Mouse (Mus musculus): ENCODE results near the gene Foxj1. TPM values are rescaled to one million over a fixed set of nuclear protein-coding genes. Genes with fewer than 3 reads are reported as not detected.
"Not testable (repeated sequence)": the region's sequence is repeated elsewhere in the genome, so short reads cannot be mapped to it uniquely, and the experiment has no call there.

The Foxj1 gene
- 7.1 and 7.3 TPM in 2 replicates for polyA plus RNA-seq (2016; fragmentation: Nextera tagmentation; extraction: Ambion mirVana)

GRCm38 (mm10) chr11:116335244-116336036, at the start of gene Foxj1:
Gene Foxj1, minus strand, starts transcription at chr11:116335399.
- Histone ChIP-seq H3K27me3 (replicated peaks) (peaks cover 21% of the 10 kb centered on the region), H3K4me2 (replicated peaks) (peak within 1 kb of the TSS; percentile 96), H3K9ac (peak within 1 kb of the TSS; percentile 61), H3K27ac (0 out of 2 replicates have a peak within 1 kb of the TSS, but pooled peaks have one; percentile 20), H3K4me3 (peak within 1 kb of the TSS; percentile 44), H3K4me1 (peaks cover 65% of the 10 kb centered on the region), H3K9me3 (no peaks in the 10 kb centered on the region), H3K36me3 (peaks cover 20% of the 10 kb centered on the region)
- under 1% methylated on average over 60 of the region's 61 CpGs for WGBS
- ATAC-seq (ENCODE audit: low FRiP score, low read depth): peak; percentile 83

- H3K27ac ChIP-seq: no peak overlapping the region
- H3K4me2 ChIP-seq (replicated peaks): no peak overlapping the region
- H3K4me1 ChIP-seq: peaks cover 19% of the 10 kb centered on the region
- WGBS: 85% methylated on average over 11 of the region's 11 CpGs
- peaks cover 8% of the 10 kb centered on the region; the same call in 1 of the 2 replicates for H3K36me3 ChIP-seq
- no peak overlapping the region for H3K9ac ChIP-seq
- H3K9me3 ChIP-seq: no peaks in the 10 kb centered on the region
- ATAC-seq (ENCODE audit: low FRiP score, low read depth): no peak
- no peak overlapping the region for H3K4me3 ChIP-seq
- H3K27me3 ChIP-seq (replicated peaks): no peaks in the 10 kb centered on the region
Measured at GRCm38 (mm10) chr11:116384171-116384570, 49.0 kb upstream of the Foxj1 start.

GRCm38 (mm10) chr11:116383070-116383469, 47.9 kb upstream of the Foxj1 start:
- not testable (repeated sequence) for H3K4me3 ChIP-seq; ATAC-seq (ENCODE audit: low FRiP score, low read depth); H3K36me3 ChIP-seq; H3K27me3 ChIP-seq (replicated peaks); H3K27ac ChIP-seq; H3K9me3 ChIP-seq; H3K9ac ChIP-seq; H3K4me2 ChIP-seq (replicated peaks)
- WGBS: 95% methylated on average over 5 of the region's 5 CpGs
- H3K4me1 ChIP-seq: peaks cover 19% of the 10 kb centered on the region

- no peak for ATAC-seq (ENCODE audit: low FRiP score, low read depth)
Measured at GRCm38 (mm10) chr11:116380767-116381166, 45.6 kb upstream of the Foxj1 start.

GRCm38 (mm10) chr11:116379530-116379929, 44.3 kb upstream of the Foxj1 start:
- no peak overlapping the region for H3K9ac ChIP-seq
- H3K4me2 ChIP-seq (replicated peaks): no peak overlapping the region
- no peaks in the 10 kb centered on the region for H3K9me3 ChIP-seq
- H3K4me1 ChIP-seq: no peaks in the 10 kb centered on the region
- 87% methylated on average over 6 of the region's 6 CpGs for WGBS
- H3K27me3 ChIP-seq (replicated peaks): no peaks in the 10 kb centered on the region
- no peak overlapping the region for H3K4me3 ChIP-seq
- no peak for ATAC-seq (ENCODE audit: low FRiP score, low read depth)
- no peak overlapping the region for H3K27ac ChIP-seq
- H3K36me3 ChIP-seq: peaks cover 11% of the 10 kb centered on the region; the same call in 1 of the 2 replicates

More at GRCm38 (mm10) chr11:116380767-116381166, 45.6 kb upstream of the Foxj1 start:
- Histone ChIP-seq H3K27me3 (replicated peaks) (no peaks in the 10 kb centered on the region), H3K9ac (no peak overlapping the region), H3K4me3 (no peak overlapping the region), H3K4me1 (no peaks in the 10 kb centered on the region), H3K9me3 (no peaks in the 10 kb centered on the region), H3K36me3 (peaks cover 8% of the 10 kb centered on the region; the same call in 1 of the 2 replicates), H3K27ac (no peak overlapping the region), H3K4me2 (replicated peaks) (no peak overlapping the region)
- WGBS: 90% methylated on average over 7 of the region's 7 CpGs

GRCm38 (mm10) chr11:116376945-116377661, 41.9 kb upstream of the Foxj1 start:
- Histone ChIP-seq H3K4me3 (no peak overlapping the region), H3K9ac (no peak overlapping the region), H3K36me3 (peaks cover 4% of the 10 kb centered on the region; the same call in 1 of the 2 replicates), H3K4me1 (no peaks in the 10 kb centered on the region), H3K27me3 (replicated peaks) (no peaks in the 10 kb centered on the region), H3K27ac (no peak overlapping the region), H3K9me3 (no peaks in the 10 kb centered on the region), H3K4me2 (replicated peaks) (no peak overlapping the region)
- no peak for ATAC-seq (ENCODE audit: low FRiP score, low read depth)
- WGBS: 80% methylated on average over 7 of the region's 7 CpGs

- Histone ChIP-seq H3K27ac (no peak overlapping the region), H3K9ac (no peak overlapping the region), H3K4me3 (no peak overlapping the region), H3K9me3 (no peaks in the 10 kb centered on the region), H3K27me3 (replicated peaks) (no peaks in the 10 kb centered on the region), H3K36me3 (peaks cover 4% of the 10 kb centered on the region; the same call in 1 of the 2 replicates), H3K4me2 (replicated peaks) (no peak overlapping the region), H3K4me1 (no peaks in the 10 kb centered on the region)
- ATAC-seq (ENCODE audit: low FRiP score, low read depth): no peak
- WGBS: 88% methylated on average over 4 of the region's 4 CpGs
Measured at GRCm38 (mm10) chr11:116371894-116372450, 36.8 kb upstream of the Foxj1 start.

- Histone ChIP-seq H3K27ac (no peak overlapping the region), H3K9ac (no peak overlapping the region), H3K36me3 (no peaks in the 10 kb centered on the region), H3K4me2 (replicated peaks) (no peak overlapping the region), H3K9me3 (no peaks in the 10 kb centered on the region), H3K4me1 (no peaks in the 10 kb centered on the region), H3K27me3 (replicated peaks) (no peaks in the 10 kb centered on the region), H3K4me3 (no peak overlapping the region)
- WGBS: 79% methylated on average over 5 of the region's 5 CpGs
- ATAC-seq (ENCODE audit: low FRiP score, low read depth): no peak
Measured at GRCm38 (mm10) chr11:116369633-116370032, 34.4 kb upstream of the Foxj1 start.

GRCm38 (mm10) chr11:116369051-116369450, 33.9 kb upstream of the Foxj1 start:
- no peak overlapping the region for H3K4me2 ChIP-seq (replicated peaks)
- H3K27ac ChIP-seq: no peak overlapping the region
- WGBS: 91% methylated on average over 14 of the region's 14 CpGs
- no peaks in the 10 kb centered on the region for H3K27me3 ChIP-seq (replicated peaks)
- no peaks in the 10 kb centered on the region for H3K36me3 ChIP-seq
- H3K9ac ChIP-seq: no peak overlapping the region
- H3K4me3 ChIP-seq: no peak overlapping the region
- no peaks in the 10 kb centered on the region for H3K4me1 ChIP-seq
- ATAC-seq (ENCODE audit: low FRiP score, low read depth): no peak
- no peaks in the 10 kb centered on the region for H3K9me3 ChIP-seq

GRCm38 (mm10) chr11:116368116-116368515, 32.9 kb upstream of the Foxj1 start:
- H3K27me3 ChIP-seq (replicated peaks): no peaks in the 10 kb centered on the region
- no peaks in the 10 kb centered on the region for H3K4me1 ChIP-seq
- no peaks in the 10 kb centered on the region for H3K9me3 ChIP-seq
- no peak overlapping the region for H3K27ac ChIP-seq
- no peak for ATAC-seq (ENCODE audit: low FRiP score, low read depth)
- no peak overlapping the region for H3K4me2 ChIP-seq (replicated peaks)
- 18% methylated on average over 9 of the region's 9 CpGs for WGBS
- no peak overlapping the region for H3K4me3 ChIP-seq
- no peak overlapping the region for H3K9ac ChIP-seq
- no peaks in the 10 kb centered on the region for H3K36me3 ChIP-seq

- WGBS: 94% methylated on average over 1 of the region's 1 CpGs
- ATAC-seq (ENCODE audit: low FRiP score, low read depth): no peak
Measured at GRCm38 (mm10) chr11:116366647-116367046, 31.4 kb upstream of the Foxj1 start.

GRCm38 (mm10) chr11:116366124-116366523, 30.9 kb upstream of the Foxj1 start:
- no peaks in the 10 kb centered on the region for H3K9me3 ChIP-seq
- peaks cover 7% of the 10 kb centered on the region; the same call in 1 of the 2 replicates for H3K36me3 ChIP-seq
- no peak overlapping the region for H3K4me2 ChIP-seq (replicated peaks)
- H3K9ac ChIP-seq: no peak overlapping the region
- no peaks in the 10 kb centered on the region for H3K27me3 ChIP-seq (replicated peaks)
- no peaks in the 10 kb centered on the region for H3K4me1 ChIP-seq
- no peak for ATAC-seq (ENCODE audit: low FRiP score, low read depth)
- WGBS: 92% methylated on average over 2 of the region's 2 CpGs
- no peak overlapping the region for H3K27ac ChIP-seq
- no peak overlapping the region for H3K4me3 ChIP-seq

More at GRCm38 (mm10) chr11:116366647-116367046, 31.4 kb upstream of the Foxj1 start:
- H3K4me1 ChIP-seq: no peaks in the 10 kb centered on the region
- no peak overlapping the region for H3K27ac ChIP-seq
- H3K9ac ChIP-seq: no peak overlapping the region
- H3K36me3 ChIP-seq: peaks cover 2% of the 10 kb centered on the region; the same call in 1 of the 2 replicates
- no peaks in the 10 kb centered on the region for H3K9me3 ChIP-seq
- H3K27me3 ChIP-seq (replicated peaks): no peaks in the 10 kb centered on the region
- no peak overlapping the region for H3K4me3 ChIP-seq
- no peak overlapping the region for H3K4me2 ChIP-seq (replicated peaks)
